Mouse (Mus musculus) testis, adult 2 months (tissue): ENCODE measurements around the gene Banp.

ENCODE experiments used
- CTCF ChIP-seq: fragments of 200-500 bp; IDR thresholded peaks from 2 replicates; pipeline ENCODE4 v1.5.1; 2012; ENCODE audit warnings: low read depth, mild to moderate bottlenecking, inconsistent platforms, low read length, moderate library complexity; ENCODE audit not compliant: control insufficient read depth, insufficient read depth, insufficient replicate concordance
- POLR2A ChIP-seq: fragments of 200-500 bp; IDR thresholded peaks from 2 replicates; pipeline ENCODE4 v1.6.1; 2012; ENCODE audit warnings: low read depth, mild to moderate bottlenecking, inconsistent platforms, low read length, moderate library complexity; ENCODE audit not compliant: control insufficient read depth

DNA sequence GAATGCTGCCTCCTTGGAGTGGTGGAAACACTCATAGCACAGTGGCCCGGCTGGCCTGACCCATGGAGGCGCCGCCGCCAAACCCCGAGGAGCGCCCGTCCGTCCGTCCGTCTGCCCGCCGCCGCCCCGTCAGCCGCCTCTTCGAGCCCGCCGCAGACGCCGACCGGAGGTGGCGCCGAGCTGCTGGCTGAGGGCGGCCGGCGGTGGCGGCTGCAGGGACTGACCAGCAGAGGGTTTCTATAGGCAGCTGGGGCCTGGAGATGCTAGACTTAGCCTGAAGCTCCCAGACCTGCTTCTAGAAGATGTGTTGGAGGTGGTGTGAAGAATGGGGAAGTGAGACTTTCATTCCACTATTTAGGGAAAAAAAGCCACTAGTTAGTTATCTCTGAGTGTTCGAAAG, 24.4 kb downstream of the Banp start:
- TF ChIP-seq CTCF: no peak
- no peak for TF ChIP-seq POLR2A
